Mouse (Mus musculus) CH12F3 (cell line): Measurements from ENCODE around the gene Magea4.

Experiments used
- in situ Hi-C: fragments of 300-500 bp; cut with MboI; formaldehyde crosslinking; loops from 2 replicates; pipeline ENCODE4 v1.14.3; 2020; ENCODE audit warnings: low sequenced_read_pairs

Magea4 gene

DNA sequence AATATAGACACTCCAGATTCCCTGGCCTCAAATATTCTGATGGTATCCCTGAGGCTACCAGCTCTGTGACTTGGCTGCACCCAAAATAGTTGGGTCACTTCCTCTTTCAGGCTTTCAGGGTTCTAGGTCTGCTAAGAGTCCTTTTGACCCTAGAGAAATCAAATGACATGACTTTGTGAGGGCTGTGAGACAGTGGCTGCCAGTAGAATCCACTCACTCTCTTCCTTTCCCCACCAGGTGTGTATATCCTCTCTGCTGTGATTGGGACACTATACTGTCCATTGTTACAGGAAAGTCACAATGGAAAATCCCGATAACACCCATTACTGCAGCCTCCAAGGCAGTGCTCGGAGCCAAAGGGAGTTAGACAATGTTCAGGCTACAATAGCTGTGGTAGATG lies at the start of gene Magea4:
Gene Magea4, plus strand, starts transcription at position 301 of the 400 bp plus-strand sequence.
- in situ Hi-C loops: no loop called here

GRCm38 (mm10) chrX:72202944-72203554 lies 18.8 kb upstream of the Magea4 start:
- in situ Hi-C loops: no loop called here

DNA sequence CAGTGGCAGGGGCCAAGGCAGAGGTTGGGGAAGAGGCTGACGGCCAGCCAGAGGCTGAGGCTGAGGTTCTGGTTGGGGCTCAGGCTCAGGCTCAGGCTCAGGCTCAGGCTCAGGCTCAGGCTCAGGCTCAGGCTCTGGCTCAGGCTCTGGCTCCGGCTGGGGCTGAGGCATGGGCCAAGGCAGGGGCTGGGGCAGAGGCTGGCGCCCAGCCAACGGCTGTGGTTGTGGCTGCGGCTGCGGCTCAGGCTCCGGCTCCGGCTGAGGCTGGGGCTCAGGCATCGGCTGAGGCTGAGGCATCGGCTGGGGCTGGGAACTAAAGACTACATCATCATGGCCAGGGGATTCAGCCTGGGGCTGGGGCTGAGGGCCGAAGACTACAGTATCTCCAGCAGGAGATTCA lies 48.8 kb downstream of the Magea4 start:
- in situ Hi-C loops: no loop called here
